8 mouse cellular contexts compared by ENCODE assay signal in genomic region chr11:114880589-114880988, GRCm38 (mm10). TPM values are rescaled to one million over a fixed set of nuclear protein-coding genes. Genes with fewer than 3 reads are reported as not detected.
DNase-seq lines count a peak whose midpoint lies in the region; ATAC-seq and TF ChIP-seq lines count a peak whose summit lies in the region.

No protein-coding gene starts in this region.

- no peaks in the 10 kb centered on the region for H3K9me3 ChIP-seq in forebrain, embryonic 14.5 days (replicated peaks; ENCODE audit: control insufficient read depth, low read length)
- H3K9me3 ChIP-seq in forebrain, embryonic 13.5 days (replicated peaks), result no peaks in the 10 kb centered on the region
- H3K9me3 ChIP-seq in lung, embryonic 14.5 days (ENCODE audit: low read depth, low read length), result no peaks in the 10 kb centered on the region

- H3K4me2 ChIP-seq in forebrain, embryonic 14.5 days (ENCODE audit: low read length), result no peak overlapping the region
- H3K4me2 ChIP-seq in forebrain, embryonic 13.5 days, result no peak overlapping the region
- H3K4me2 ChIP-seq in lung, embryonic 14.5 days, result no peak overlapping the region

- no peak for ATAC-seq in forebrain, embryonic 14.5 days
- ATAC-seq in forebrain, embryonic 13.5 days, result no peak
- no peak for ATAC-seq in lung, embryonic 14.5 days (ENCODE audit: insufficient read depth)

- no peaks in the 10 kb centered on the region for H3K4me1 ChIP-seq in forebrain, embryonic 14.5 days (ENCODE audit: control insufficient read depth, insufficient read depth, low read length)
- no peaks in the 10 kb centered on the region for H3K4me1 ChIP-seq in forebrain, embryonic 13.5 days
- no peaks in the 10 kb centered on the region for H3K4me1 ChIP-seq in lung, embryonic 14.5 days (ENCODE audit: insufficient read depth)
- H3K4me1 ChIP-seq in brown adipose tissue, adult 24 weeks (ENCODE audit: control insufficient read depth, insufficient read depth, insufficient read length, low read length), result peaks cover 3% of the 10 kb centered on the region; the same call in 1 of the 2 replicates

- no peak overlapping the region for H3K27ac ChIP-seq in forebrain, embryonic 14.5 days (ENCODE audit: low read depth, low read length)
- H3K27ac ChIP-seq in forebrain, embryonic 13.5 days, result no peak overlapping the region
- H3K27ac ChIP-seq in lung, embryonic 14.5 days (ENCODE audit: low read depth), result no peak overlapping the region
- peak overlapping the region; percentile 30; the same call in 1 of the 2 replicates for H3K27ac ChIP-seq in brown adipose tissue, adult 24 weeks (replicated peaks; ENCODE audit: low read depth, low read length)

- intact Hi-C loops in left cerebral cortex, postnatal 14 days (cut with DNase I), result loop anchor here (2.0 kb wide), 1 partner anchor 28 kb away; no protein-coding TSS in a partner anchor

- no peaks in the 10 kb centered on the region for H3K27me3 ChIP-seq in forebrain, embryonic 14.5 days (replicated peaks; ENCODE audit: control insufficient read depth, insufficient read depth, low read length)
- H3K27me3 ChIP-seq in forebrain, embryonic 13.5 days, result no peaks in the 10 kb centered on the region
- no peaks in the 10 kb centered on the region for H3K27me3 ChIP-seq in lung, embryonic 14.5 days (ENCODE audit: insufficient read depth, low read length)

- WGBS in forebrain, embryonic 14.5 days, result 0% methylated on average over 1 of the region's 1 CpGs
- 0% methylated on average over 1 of the region's 1 CpGs for WGBS in forebrain, embryonic 13.5 days
- WGBS in lung, embryonic 14.5 days, result 0% methylated on average over 1 of the region's 1 CpGs

- TF ChIP-seq CTCF in lung, embryonic 14.5 days (IDR thresholded peaks at IDR 0.05; ENCODE audit: low read depth), result peak; percentile 71

- peak; percentile 68 for DNase-seq in forebrain, embryonic 14.5 days (ENCODE audit: low spot score)
- peak; percentile 81 for DNase-seq in lung, embryonic 14.5 days
- no peak for DNase-seq in lung, adult 18-20 months
- DNase-seq in left cerebral cortex, postnatal 14 days (ENCODE audit: low spot score in 2 of 2), result peak; percentile 44 to 71
- peak; percentile 61 to 79 for DNase-seq in spleen, postnatal 4 days (ENCODE audit: low spot score in 2 of 2)
- DNase-seq in urinary bladder, postnatal 10 days (ENCODE audit: low spot score), result no peak

- H3K4me3 ChIP-seq in forebrain, embryonic 14.5 days (ENCODE audit: low read depth, low read length), result no peak overlapping the region
- no peak overlapping the region for H3K4me3 ChIP-seq in forebrain, embryonic 13.5 days
- no peak overlapping the region for H3K4me3 ChIP-seq in lung, embryonic 14.5 days (ENCODE audit: low read depth, low read length)
- H3K4me3 ChIP-seq in brown adipose tissue, adult 24 weeks (ENCODE audit: insufficient read depth, low read depth, low read length), result no peak overlapping the region

- no peak overlapping the region for H3K9ac ChIP-seq in forebrain, embryonic 14.5 days (ENCODE audit: low read length)
- H3K9ac ChIP-seq in forebrain, embryonic 13.5 days, result no peak overlapping the region
- H3K9ac ChIP-seq in lung, embryonic 14.5 days, result no peak overlapping the region

- no peaks in the 10 kb centered on the region for H3K36me3 ChIP-seq in forebrain, embryonic 14.5 days (ENCODE audit: control insufficient read depth, insufficient read depth, low read length)
- no peaks in the 10 kb centered on the region for H3K36me3 ChIP-seq in forebrain, embryonic 13.5 days (ENCODE audit: poor library complexity, severe bottlenecking)
- H3K36me3 ChIP-seq in lung, embryonic 14.5 days (ENCODE audit: insufficient read depth), result no peaks in the 10 kb centered on the region

RNA-seq across cellular contexts. Expression of gene Cd300a, which starts 9.3 kb away (rescaled TPM):
- polyA plus RNA-seq in forebrain, embryonic 14.5 days (2014; fragmentation: Nextera tagmentation; extraction: Ambion mirVana), result 0.73 and 1.0 TPM in 2 replicates
- polyA plus RNA-seq in forebrain, embryonic 13.5 days (2015; fragmentation: Nextera tagmentation; extraction: Ambion mirVana), result 0.49 TPM in 2 replicates
- polyA plus RNA-seq in lung, embryonic 14.5 days (2014; fragmentation: Nextera tagmentation; extraction: Ambion mirVana), result 0.75 and 1.7 TPM in 2 replicates
- polyA plus RNA-seq in brown adipose tissue, adult 24 weeks (2012; ENCODE audit: insufficient read depth, insufficient read length, missing spikeins), result 0.58 and 1.1 TPM in 2 replicates
- under 1 TPM; 0.51 to 0.68 TPM for total RNA-seq in left cerebral cortex, postnatal 14 days (2021)

RNA-seq across cellular contexts. Expression of gene Gprc5c, which starts 29.6 kb away (rescaled TPM):
- 4.4 and 5.4 TPM in 2 replicates for polyA plus RNA-seq in forebrain, embryonic 14.5 days (2014; fragmentation: Nextera tagmentation; extraction: Ambion mirVana)
- polyA plus RNA-seq in forebrain, embryonic 13.5 days (2015; fragmentation: Nextera tagmentation; extraction: Ambion mirVana), result 4.6 and 5.0 TPM in 2 replicates
- 34.7 and 39.2 TPM in 2 replicates for polyA plus RNA-seq in lung, embryonic 14.5 days (2014; fragmentation: Nextera tagmentation; extraction: Ambion mirVana)
- 5.4 and 8.4 TPM in 2 replicates for polyA plus RNA-seq in brown adipose tissue, adult 24 weeks (2012; ENCODE audit: insufficient read depth, insufficient read length, missing spikeins)
- 1 to 10 TPM; 4.0 to 4.6 TPM for total RNA-seq in left cerebral cortex, postnatal 14 days (2021)

RNA-seq across cellular contexts. Expression of gene Cd300lb, which starts 53.6 kb away (rescaled TPM):
- 0.07 TPM in 1 of 2 replicates, not detected in the other for polyA plus RNA-seq in forebrain, embryonic 14.5 days (2014; fragmentation: Nextera tagmentation; extraction: Ambion mirVana)
- polyA plus RNA-seq in forebrain, embryonic 13.5 days (2015; fragmentation: Nextera tagmentation; extraction: Ambion mirVana), result 0.08 TPM in 1 of 2 replicates, not detected in the other
- 0.36 and 0.43 TPM in 2 replicates for polyA plus RNA-seq in lung, embryonic 14.5 days (2014; fragmentation: Nextera tagmentation; extraction: Ambion mirVana)
- 0.58 and 1.1 TPM in 2 replicates for polyA plus RNA-seq in brown adipose tissue, adult 24 weeks (2012; ENCODE audit: insufficient read depth, insufficient read length, missing spikeins)
- not detected for total RNA-seq in left cerebral cortex, postnatal 14 days (2021)

Comparison
In these comparisons a context has a peak if more than half of its experiments do, and no peak if none do; other contexts are left out.
1. DNase-seq: peak in forebrain, embryonic 14.5 days (single experiment), lung, embryonic 14.5 days (single experiment), left cerebral cortex, postnatal 14 days (2 of 2) and spleen, postnatal 4 days (2 of 2); none in lung, adult 18-20 months (0 of 2) and urinary bladder, postnatal 10 days (single experiment).